ENCODE assay signal across 17 mouse cellular contexts in genomic region chr1:181146187-181146586, GRCm38 (mm10). TPM values are rescaled to one million over a fixed set of nuclear protein-coding genes. Genes with fewer than 3 reads are reported as not detected.
A peak's percentile ranks its signal among the peaks of the same experiment; 100 is the strongest.
DNase-seq lines count a peak whose midpoint lies in the region; ATAC-seq lines count a peak whose summit lies in the region.
"Had no signal": no experiment of that assay in that cellular context is flagged by ENCODE, and none has a peak within 500 bp of the region (broad histone marks: within the 10 kb centered on the region; RNA-seq: fewer than 3 reads in every experiment).

No protein-coding gene starts in this region.

- no peaks in the 10 kb centered on the region for H3K27me3 ChIP-seq in hindbrain, embryonic 10.5 days (ENCODE audit: insufficient read depth, poor library complexity, severe bottlenecking)
- no peaks in the 10 kb centered on the region for H3K27me3 ChIP-seq in hindbrain, embryonic 11.5 days (ENCODE audit: control insufficient read depth, insufficient read depth, low read length)
- H3K27me3 ChIP-seq in midbrain, embryonic 12.5 days, result no peaks in the 10 kb centered on the region
- H3K27me3 ChIP-seq in midbrain, embryonic 16.5 days (ENCODE audit: control insufficient read depth, insufficient read depth, low read depth, low read length), result no peaks in the 10 kb centered on the region
- no peaks in the 10 kb centered on the region for H3K27me3 ChIP-seq in liver, embryonic 12.5 days (replicated peaks)
- no peaks in the 10 kb centered on the region for H3K27me3 ChIP-seq in kidney, embryonic 16.5 days (ENCODE audit: insufficient read depth, low read length)
- H3K27me3 ChIP-seq: hindbrain, embryonic 12.5 days; neural tube, embryonic 12.5 days had no signal

- no peak overlapping the region for H3K9ac ChIP-seq in hindbrain, embryonic 11.5 days (ENCODE audit: low read depth, low read length)
- peak overlapping the region; percentile 16; the same call in 1 of the 2 replicates for H3K9ac ChIP-seq in midbrain, embryonic 12.5 days (replicated peaks)
- H3K9ac ChIP-seq in midbrain, embryonic 16.5 days (ENCODE audit: low read depth, low read length), result no peak overlapping the region
- peak overlapping the region; percentile 80 for H3K9ac ChIP-seq in liver, embryonic 12.5 days
- H3K9ac ChIP-seq in kidney, embryonic 16.5 days (replicated peaks; ENCODE audit: low read length), result no peak overlapping the region
- H3K9ac ChIP-seq: hindbrain, embryonic 12.5 days; neural tube, embryonic 12.5 days had no signal

- H3K4me2 ChIP-seq in hindbrain, embryonic 11.5 days (replicated peaks; ENCODE audit: low read depth, low read length), result no peak overlapping the region
- H3K4me2 ChIP-seq in midbrain, embryonic 12.5 days (replicated peaks), result no peak overlapping the region
- no peak overlapping the region for H3K4me2 ChIP-seq in midbrain, embryonic 16.5 days (ENCODE audit: low read length)
- H3K4me2 ChIP-seq in liver, embryonic 12.5 days, result peak overlapping the region; percentile 76
- no peak overlapping the region for H3K4me2 ChIP-seq in kidney, embryonic 16.5 days (replicated peaks; ENCODE audit: low read depth, low read length)

- H3K36me3 ChIP-seq in hindbrain, embryonic 10.5 days, result peaks cover 9% of the 10 kb centered on the region
- no peaks in the 10 kb centered on the region for H3K36me3 ChIP-seq in hindbrain, embryonic 11.5 days (ENCODE audit: control insufficient read depth, insufficient read depth, low read length)
- no peaks in the 10 kb centered on the region for H3K36me3 ChIP-seq in midbrain, embryonic 12.5 days
- H3K36me3 ChIP-seq in midbrain, embryonic 16.5 days (ENCODE audit: control insufficient read depth, insufficient read depth, low read length), result no peaks in the 10 kb centered on the region
- H3K36me3 ChIP-seq in liver, embryonic 12.5 days, result peaks cover 16% of the 10 kb centered on the region
- H3K36me3 ChIP-seq in kidney, embryonic 16.5 days (ENCODE audit: insufficient read depth, low read length), result no peaks in the 10 kb centered on the region

- H3K4me1 ChIP-seq in hindbrain, embryonic 10.5 days (replicated peaks), result peaks cover 42% of the 10 kb centered on the region
- no peaks in the 10 kb centered on the region; the same call in 1 of the 2 replicates for H3K4me1 ChIP-seq in hindbrain, embryonic 11.5 days (replicated peaks; ENCODE audit: control insufficient read depth, insufficient read depth, low read length)
- H3K4me1 ChIP-seq in midbrain, embryonic 12.5 days, result peaks cover 26% of the 10 kb centered on the region
- peaks cover 22% of the 10 kb centered on the region for H3K4me1 ChIP-seq in midbrain, embryonic 16.5 days (ENCODE audit: control insufficient read depth, insufficient read depth, low read length)
- H3K4me1 ChIP-seq in liver, embryonic 12.5 days, result peaks cover 67% of the 10 kb centered on the region
- H3K4me1 ChIP-seq in kidney, embryonic 16.5 days (ENCODE audit: insufficient read depth, low read length), result peaks cover 15% of the 10 kb centered on the region

- H3K9me3 ChIP-seq in hindbrain, embryonic 10.5 days, result no peaks in the 10 kb centered on the region
- no peaks in the 10 kb centered on the region for H3K9me3 ChIP-seq in hindbrain, embryonic 11.5 days (ENCODE audit: control insufficient read depth, low read length)
- H3K9me3 ChIP-seq in midbrain, embryonic 12.5 days, result no peaks in the 10 kb centered on the region
- no peaks in the 10 kb centered on the region for H3K9me3 ChIP-seq in midbrain, embryonic 16.5 days (replicated peaks; ENCODE audit: control insufficient read depth, low read length, poor library complexity, severe bottlenecking)
- H3K9me3 ChIP-seq in liver, embryonic 12.5 days (replicated peaks), result no peaks in the 10 kb centered on the region
- no peaks in the 10 kb centered on the region for H3K9me3 ChIP-seq in kidney, embryonic 16.5 days (ENCODE audit: low read length)
- H3K9me3 ChIP-seq: hindbrain, embryonic 12.5 days; neural tube, embryonic 12.5 days had no signal

- H3K4me3 ChIP-seq in hindbrain, embryonic 10.5 days, result peak overlapping the region; percentile 84; the same call in 1 of the 2 replicates
- H3K4me3 ChIP-seq in hindbrain, embryonic 11.5 days (ENCODE audit: low read depth, low read length), result no peak overlapping the region
- H3K4me3 ChIP-seq in midbrain, embryonic 12.5 days, result no peak overlapping the region
- H3K4me3 ChIP-seq in midbrain, embryonic 16.5 days (ENCODE audit: low read depth, low read length), result no peak overlapping the region
- peak overlapping the region; percentile 80 for H3K4me3 ChIP-seq in liver, embryonic 12.5 days
- H3K4me3 ChIP-seq in kidney, embryonic 16.5 days (ENCODE audit: low read length), result no peak overlapping the region
- H3K4me3 ChIP-seq: hindbrain, embryonic 12.5 days; neural tube, embryonic 12.5 days had no signal

- 80% methylated on average over 2 of the region's 2 CpGs for WGBS in hindbrain, embryonic 10.5 days
- WGBS in hindbrain, embryonic 11.5 days, result 77% methylated on average over 2 of the region's 2 CpGs
- 93% methylated on average over 2 of the region's 2 CpGs for WGBS in midbrain, embryonic 12.5 days
- WGBS in midbrain, embryonic 16.5 days, result 93% methylated on average over 2 of the region's 2 CpGs
- 74% methylated on average over 2 of the region's 2 CpGs for WGBS in liver, embryonic 12.5 days (ENCODE audit: insufficient replicate concordance)
- WGBS in kidney, embryonic 16.5 days, result 86% methylated on average over 2 of the region's 2 CpGs

- ATAC-seq in hindbrain, embryonic 11.5 days (ENCODE audit: low FRiP score), result no peak
- no peak for ATAC-seq in midbrain, embryonic 12.5 days (ENCODE audit: low FRiP score, low read depth)
- no peak for ATAC-seq in midbrain, embryonic 16.5 days
- no peak for ATAC-seq in liver, embryonic 12.5 days
- ATAC-seq in kidney, embryonic 16.5 days (ENCODE audit: low FRiP score, low TSS enrichment), result no peak

- DNase-seq in hindbrain, embryonic 10.5 days (ENCODE audit: low spot score), result no peak
- DNase-seq in hindbrain, embryonic 11.5 days (ENCODE audit: low spot score), result no peak
- no peak for DNase-seq in adrenal gland, postnatal 25 days
- DNase-seq: adrenal gland, adult 2 months; cerebellum, adult 8-10 months; gastrocnemius, postnatal 14 days; heart, adult 18-20 months; kidney, adult 8-10 months; kidney, postnatal 25 days; lung, postnatal 36 days; right cerebral cortex, adult 18-20 months had no signal

- H3K27ac ChIP-seq in hindbrain, embryonic 10.5 days, result no peak overlapping the region
- H3K27ac ChIP-seq in hindbrain, embryonic 11.5 days (ENCODE audit: low read depth, low read length), result no peak overlapping the region
- H3K27ac ChIP-seq in midbrain, embryonic 12.5 days (replicated peaks), result no peak overlapping the region
- no peak overlapping the region for H3K27ac ChIP-seq in midbrain, embryonic 16.5 days (ENCODE audit: low read length)
- H3K27ac ChIP-seq in liver, embryonic 12.5 days, result no peak overlapping the region; the same call in 1 of the 2 replicates
- no peak overlapping the region for H3K27ac ChIP-seq in kidney, embryonic 16.5 days (ENCODE audit: low read length)
- H3K27ac ChIP-seq: hindbrain, embryonic 12.5 days; neural tube, embryonic 12.5 days had no signal

RNA-seq across cellular contexts. Expression of gene Cnih4, which starts 1.7 kb away (rescaled TPM):
- polyA plus RNA-seq in hindbrain, embryonic 10.5 days (2016; fragmentation: Nextera tagmentation; extraction: Ambion mirVana), result 104 and 129 TPM in 2 replicates
- polyA plus RNA-seq in hindbrain, embryonic 11.5 days (2014; fragmentation: Nextera tagmentation; extraction: Ambion mirVana), result 87.9 and 91.1 TPM in 2 replicates
- 78.7 and 85.2 TPM in 2 replicates for polyA plus RNA-seq in midbrain, embryonic 12.5 days (2016; fragmentation: Nextera tagmentation; extraction: Ambion mirVana)
- polyA plus RNA-seq in midbrain, embryonic 16.5 days (2015; fragmentation: Nextera tagmentation; extraction: Ambion mirVana), result 42.2 and 49.1 TPM in 2 replicates
- polyA plus RNA-seq in liver, embryonic 12.5 days (2016; fragmentation: Nextera tagmentation; extraction: Ambion mirVana), result 56.4 and 62.1 TPM in 2 replicates
- total RNA-seq in adrenal gland, postnatal 25 days (2021), result 43.7 and 44.3 TPM in 2 replicates
- polyA plus RNA-seq in kidney, embryonic 16.5 days (2015; fragmentation: Nextera tagmentation; extraction: Ambion mirVana), result 119 and 140 TPM in 2 replicates

RNA-seq across cellular contexts. Expression of gene Nvl, which starts 2.2 kb away (rescaled TPM):
- 30.2 and 42.2 TPM in 2 replicates for polyA plus RNA-seq in hindbrain, embryonic 10.5 days (2016; fragmentation: Nextera tagmentation; extraction: Ambion mirVana)
- 37.9 and 38.5 TPM in 2 replicates for polyA plus RNA-seq in hindbrain, embryonic 11.5 days (2014; fragmentation: Nextera tagmentation; extraction: Ambion mirVana)
- 43.3 and 46.9 TPM in 2 replicates for polyA plus RNA-seq in midbrain, embryonic 12.5 days (2016; fragmentation: Nextera tagmentation; extraction: Ambion mirVana)
- 48.6 and 50.3 TPM in 2 replicates for polyA plus RNA-seq in midbrain, embryonic 16.5 days (2015; fragmentation: Nextera tagmentation; extraction: Ambion mirVana)
- 19.6 and 20.0 TPM in 2 replicates for polyA plus RNA-seq in liver, embryonic 12.5 days (2016; fragmentation: Nextera tagmentation; extraction: Ambion mirVana)
- total RNA-seq in adrenal gland, postnatal 25 days (2021), result 24.6 and 25.4 TPM in 2 replicates
- 32.3 and 39.0 TPM in 2 replicates for polyA plus RNA-seq in kidney, embryonic 16.5 days (2015; fragmentation: Nextera tagmentation; extraction: Ambion mirVana)

Comparison
In these comparisons a context has a peak if more than half of its experiments do, and no peak if none do; other contexts are left out.
1. H3K4me3 ChIP-seq: peak in hindbrain, embryonic 10.5 days (single experiment) and liver, embryonic 12.5 days (single experiment); none in hindbrain, embryonic 11.5 days (single experiment), midbrain, embryonic 12.5 days (single experiment), midbrain, embryonic 16.5 days (single experiment) and kidney, embryonic 16.5 days (single experiment).
2. H3K9ac ChIP-seq: peak in midbrain, embryonic 12.5 days (single experiment) and liver, embryonic 12.5 days (single experiment); none in hindbrain, embryonic 11.5 days (single experiment), midbrain, embryonic 16.5 days (single experiment) and kidney, embryonic 16.5 days (single experiment).